Mouse (Mus musculus): ENCODE results near the gene Opn1sw. TPM values are rescaled to one million over a fixed set of nuclear protein-coding genes. Genes with fewer than 3 reads are reported as not detected.

The Opn1sw gene
- total and polyA plus RNA-seq, 3 experiments, result 0.27 TPM; not detected in 2

DNA sequence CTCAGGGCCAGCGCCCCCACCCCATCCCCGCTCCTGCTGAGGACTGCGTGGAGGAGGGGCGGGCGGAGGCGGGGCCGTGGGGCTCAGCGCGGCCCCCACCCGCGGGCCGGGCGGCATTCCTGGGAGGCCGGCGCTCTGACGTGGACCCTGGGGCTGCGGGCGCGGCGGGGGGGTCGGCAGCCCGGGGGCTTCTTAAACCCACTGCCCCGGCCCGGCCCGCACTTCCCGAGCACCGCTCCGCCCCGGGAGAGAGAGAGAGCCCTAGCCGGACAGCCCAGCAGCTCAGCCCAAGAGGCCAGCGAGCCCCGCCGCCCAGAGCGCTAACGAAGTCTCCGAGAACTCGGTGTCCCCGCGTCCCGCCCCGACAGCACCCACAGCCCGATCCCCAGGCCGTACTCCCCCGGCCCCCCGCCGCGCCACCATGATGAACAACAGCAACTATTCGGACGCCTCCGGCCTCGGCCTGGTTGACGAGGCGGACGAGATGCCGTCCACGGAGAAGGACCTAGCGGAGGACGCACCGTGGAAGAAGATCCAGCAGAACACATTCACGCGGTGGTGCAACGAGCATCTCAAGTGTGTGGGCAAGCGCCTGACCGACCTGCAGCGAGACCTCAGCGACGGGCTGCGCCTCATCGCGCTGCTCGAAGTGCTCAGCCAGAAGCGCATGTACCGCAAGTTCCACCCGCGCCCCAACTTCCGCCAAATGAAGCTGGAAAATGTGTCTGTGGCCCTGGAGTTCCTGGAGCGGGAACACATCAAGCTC, 45.0 kb upstream of the Opn1sw start, which contains the start of gene Flnc:
Gene Flnc, plus strand, starts transcription at position 219 of the 766 bp plus-strand sequence.
- TF ChIP-seq TAL1 (conservative IDR thresholded peaks at IDR 0.05; ENCODE audit: low read depth, low read length) (no peak), CTCF (IDR thresholded peaks at IDR 0.05; ENCODE audit: low read depth, low read length) (no peak), GATA2 (IDR thresholded peaks at IDR 0.05; ENCODE audit: borderline replicate concordance, low read depth, low read length) (no peak), GATA1 (IDR thresholded peaks at IDR 0.05; ENCODE audit: borderline replicate concordance, low read length) (no peak), POLR2AphosphoS5 (IDR thresholded peaks at IDR 0.05; ENCODE audit: insufficient replicate concordance, low read depth, low read length) (no peak)
- Histone ChIP-seq H3K9me3 (replicated peaks) (peaks cover 5% of the 10 kb centered on the region), H3K4me1 (ENCODE audit: insufficient read depth, low read depth, low read length) (peaks cover 72% of the 10 kb centered on the region), H3K27me3 (ENCODE audit: insufficient read depth, low read length) (peaks cover 58% of the 10 kb centered on the region), H3K4me3 (ENCODE audit: low read depth, low read length) (peak within 1 kb of the TSS; percentile 45; the same call in 1 of the 2 replicates), H3K36me3 (replicated peaks) (no peaks in the 10 kb centered on the region)
- no peak for ATAC-seq (ENCODE audit: extremely low read depth, insufficient number of reproducible peaks, low FRiP score, poor library complexity, severe bottlenecking)
- DNase-seq (ENCODE audit: low spot score), result no peak

DNA sequence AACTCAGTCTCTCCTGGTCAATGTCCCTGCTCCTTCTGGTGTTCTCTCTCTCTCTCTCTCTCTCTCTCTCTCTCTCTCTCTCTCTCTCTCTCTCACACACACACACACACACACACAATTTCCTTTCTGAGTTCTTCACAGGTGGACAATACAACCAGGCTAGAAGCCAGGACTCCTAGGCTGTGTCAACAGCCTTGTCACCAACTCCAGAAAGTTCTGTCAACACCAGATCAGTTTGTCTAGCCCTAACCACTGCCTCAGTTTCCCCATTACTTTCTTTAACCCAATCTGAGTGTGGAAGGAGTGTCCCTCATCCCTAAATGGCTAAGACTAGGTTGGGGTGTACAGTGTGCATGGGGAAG, 44.4 kb upstream of the Opn1sw start:
- ATAC-seq (ENCODE audit: extremely low read depth, insufficient number of reproducible peaks, low FRiP score, poor library complexity, severe bottlenecking), result no peak
- no peak overlapping the region for H3K4me3 ChIP-seq (ENCODE audit: low read depth, low read length)
- H3K27me3 ChIP-seq (ENCODE audit: insufficient read depth, low read length), result peaks cover 53% of the 10 kb centered on the region

DNA sequence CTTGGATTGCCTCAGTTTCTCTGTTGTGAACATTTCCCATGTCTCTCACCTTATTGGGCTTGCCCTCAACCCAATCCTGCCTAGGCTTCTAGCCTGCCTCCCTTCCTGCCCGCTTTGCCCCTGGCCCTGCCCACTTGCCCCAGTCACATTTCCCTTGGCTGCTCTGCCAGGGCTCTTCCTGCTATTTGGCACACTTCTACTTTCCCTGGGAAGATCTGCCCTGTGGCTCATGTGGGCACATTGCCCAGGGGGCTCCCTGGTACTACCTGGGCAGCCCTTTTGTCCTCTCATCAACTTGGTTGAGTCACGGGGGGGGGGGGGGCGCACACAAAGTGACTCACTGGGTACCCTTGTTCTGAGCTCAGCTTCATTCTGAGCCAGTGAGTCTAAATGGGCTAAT, 43.9 kb upstream of the Opn1sw start:
- Histone ChIP-seq H3K9me3 (replicated peaks) (peaks cover 5% of the 10 kb centered on the region), H3K4me1 (ENCODE audit: insufficient read depth, low read depth, low read length) (peaks cover 65% of the 10 kb centered on the region), H3K4me3 (ENCODE audit: low read depth, low read length) (no peak overlapping the region), H3K27me3 (ENCODE audit: insufficient read depth, low read length) (peaks cover 53% of the 10 kb centered on the region), H3K36me3 (replicated peaks) (no peaks in the 10 kb centered on the region)
- ATAC-seq (ENCODE audit: extremely low read depth, insufficient number of reproducible peaks, low FRiP score, poor library complexity, severe bottlenecking) (no peak), DNase-seq (ENCODE audit: low spot score) (no peak)
- TF ChIP-seq CTCF (IDR thresholded peaks at IDR 0.05; ENCODE audit: low read depth, low read length) (no peak), GATA2 (IDR thresholded peaks at IDR 0.05; ENCODE audit: borderline replicate concordance, low read depth, low read length) (no peak), POLR2AphosphoS5 (IDR thresholded peaks at IDR 0.05; ENCODE audit: insufficient replicate concordance, low read depth, low read length) (no peak)

More for the DNA sequence above, 44.4 kb upstream of the Opn1sw start:
- no peak for DNase-seq (ENCODE audit: low spot score)
- Histone ChIP-seq H3K4me1 (ENCODE audit: insufficient read depth, low read depth, low read length) (peaks cover 68% of the 10 kb centered on the region), H3K36me3 (replicated peaks) (no peaks in the 10 kb centered on the region), H3K9me3 (replicated peaks) (peaks cover 5% of the 10 kb centered on the region)
- TF ChIP-seq GATA1 (IDR thresholded peaks at IDR 0.05; ENCODE audit: borderline replicate concordance, low read length) (no peak), TAL1 (conservative IDR thresholded peaks at IDR 0.05; ENCODE audit: low read depth, low read length) (no peak), GATA2 (IDR thresholded peaks at IDR 0.05; ENCODE audit: borderline replicate concordance, low read depth, low read length) (no peak), POLR2AphosphoS5 (IDR thresholded peaks at IDR 0.05; ENCODE audit: insufficient replicate concordance, low read depth, low read length) (no peak), CTCF (IDR thresholded peaks at IDR 0.05; ENCODE audit: low read depth, low read length) (no peak)

DNA sequence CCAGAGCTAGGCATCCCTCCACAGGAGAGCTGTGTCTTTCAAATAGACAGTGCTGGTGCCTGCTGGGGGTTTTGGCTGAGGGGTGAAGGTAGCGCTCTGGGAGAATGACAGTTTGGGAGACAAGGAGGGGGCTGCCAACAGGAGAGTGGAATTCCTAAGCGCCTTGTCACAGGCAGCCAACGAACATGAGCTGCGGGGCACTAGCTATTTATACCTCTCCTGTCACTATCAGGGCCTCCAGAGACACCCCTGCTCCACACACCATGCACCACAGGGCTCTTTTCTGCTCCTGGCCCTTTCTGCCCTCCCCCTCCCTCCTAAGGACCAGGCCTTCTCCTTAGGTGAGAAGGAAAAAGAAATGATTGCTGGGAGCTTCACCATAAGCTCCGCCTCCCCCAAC, 43.2 kb upstream of the Opn1sw start:
- DNase-seq (ENCODE audit: low spot score) (no peak), ATAC-seq (ENCODE audit: extremely low read depth, insufficient number of reproducible peaks, low FRiP score, poor library complexity, severe bottlenecking) (no peak)
- H3K4me1 ChIP-seq (ENCODE audit: insufficient read depth, low read depth, low read length), result peaks cover 58% of the 10 kb centered on the region
- peaks cover 5% of the 10 kb centered on the region for H3K9me3 ChIP-seq (replicated peaks)
- no peak overlapping the region for H3K4me3 ChIP-seq (ENCODE audit: low read depth, low read length)
- no peaks in the 10 kb centered on the region for H3K36me3 ChIP-seq (replicated peaks)
- peaks cover 48% of the 10 kb centered on the region for H3K27me3 ChIP-seq (ENCODE audit: insufficient read depth, low read length)
- TF ChIP-seq CTCF (IDR thresholded peaks at IDR 0.05; ENCODE audit: low read depth, low read length) (no peak), POLR2AphosphoS5 (IDR thresholded peaks at IDR 0.05; ENCODE audit: insufficient replicate concordance, low read depth, low read length) (no peak)

DNA sequence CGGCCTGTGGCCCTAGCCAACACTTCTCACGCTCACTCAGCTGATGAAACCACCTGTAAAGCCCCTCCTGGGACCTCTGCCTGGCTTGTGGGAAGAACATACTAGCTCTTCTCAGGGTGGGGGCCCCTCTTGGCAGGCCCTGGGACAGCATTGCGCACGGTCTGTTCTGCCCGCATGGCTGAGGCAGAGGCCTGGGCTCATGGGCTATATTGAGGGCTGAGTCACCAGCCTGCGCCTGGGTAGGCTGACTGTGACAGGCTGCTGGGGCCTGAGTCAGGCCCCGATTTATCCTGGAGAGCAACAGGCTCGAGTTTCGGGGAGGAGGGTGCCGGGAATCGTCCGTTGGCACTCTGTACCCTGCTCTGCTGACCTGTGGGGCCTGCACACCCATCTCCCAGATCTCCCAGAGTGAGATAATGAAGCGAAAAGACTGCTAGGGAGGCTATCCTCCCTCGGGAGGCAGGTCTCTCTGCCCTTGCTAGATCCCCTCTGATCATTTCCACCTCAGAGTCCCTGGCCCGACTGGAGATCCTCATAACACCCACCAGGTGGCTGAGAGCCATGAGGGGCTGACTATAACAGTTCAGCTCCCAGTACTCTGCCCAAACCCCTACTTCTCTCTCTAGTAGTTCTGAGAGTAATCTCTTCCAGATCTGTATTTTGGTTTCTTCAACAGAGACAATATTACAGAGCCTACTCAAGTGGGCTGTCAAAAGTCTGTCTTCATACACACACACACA, 42.6 kb upstream of the Opn1sw start:
- Histone ChIP-seq H3K4me3 (ENCODE audit: low read depth, low read length) (no peak overlapping the region), H3K9me3 (replicated peaks) (peaks cover 5% of the 10 kb centered on the region), H3K4me1 (ENCODE audit: insufficient read depth, low read depth, low read length) (peaks cover 52% of the 10 kb centered on the region), H3K36me3 (replicated peaks) (no peaks in the 10 kb centered on the region), H3K27me3 (ENCODE audit: insufficient read depth, low read length) (peaks cover 49% of the 10 kb centered on the region)
- DNase-seq (ENCODE audit: low spot score) (no peak), ATAC-seq (ENCODE audit: extremely low read depth, insufficient number of reproducible peaks, low FRiP score, poor library complexity, severe bottlenecking) (no peak)
- TF ChIP-seq CTCF (IDR thresholded peaks at IDR 0.05; ENCODE audit: low read depth, low read length) (no peak), POLR2AphosphoS5 (IDR thresholded peaks at IDR 0.05; ENCODE audit: insufficient replicate concordance, low read depth, low read length) (no peak), TAL1 (conservative IDR thresholded peaks at IDR 0.05; ENCODE audit: low read depth, low read length) (no peak), GATA1 (IDR thresholded peaks at IDR 0.05; ENCODE audit: borderline replicate concordance, low read length) (no peak)

DNA sequence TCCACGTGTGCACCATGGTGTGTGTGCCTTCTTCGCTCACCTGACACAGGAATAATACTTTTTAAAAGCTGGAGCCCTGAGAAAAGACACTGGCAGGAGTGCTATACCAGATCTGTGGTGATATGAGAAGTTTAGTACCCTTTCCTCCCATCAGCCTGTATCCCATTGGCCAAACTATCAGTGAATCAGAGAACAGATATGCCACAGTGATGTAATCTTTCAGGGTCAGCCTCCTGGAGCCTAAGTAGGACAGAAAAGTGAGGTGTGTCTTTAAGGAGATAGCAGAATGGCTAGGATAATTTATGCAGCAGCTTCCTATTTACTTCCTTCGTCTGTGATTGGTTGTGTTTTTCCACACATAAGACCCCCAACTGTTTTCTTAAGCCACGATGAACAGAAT, 39.9 kb upstream of the Opn1sw start:
- no peak for ATAC-seq (ENCODE audit: extremely low read depth, insufficient number of reproducible peaks, low FRiP score, poor library complexity, severe bottlenecking)
- TF ChIP-seq TAL1 (conservative IDR thresholded peaks at IDR 0.05; ENCODE audit: low read depth, low read length), result no peak
- TF ChIP-seq GATA1 (IDR thresholded peaks at IDR 0.05; ENCODE audit: borderline replicate concordance, low read length), result no peak
- TF ChIP-seq GATA2 (IDR thresholded peaks at IDR 0.05; ENCODE audit: borderline replicate concordance, low read depth, low read length), result no peak
- TF ChIP-seq CTCF (IDR thresholded peaks at IDR 0.05; ENCODE audit: low read depth, low read length), result no peak
- no peak for TF ChIP-seq POLR2AphosphoS5 (IDR thresholded peaks at IDR 0.05; ENCODE audit: insufficient replicate concordance, low read depth, low read length)

More for the DNA sequence above, 39.9 kb upstream of the Opn1sw start:
- H3K4me1 ChIP-seq (ENCODE audit: insufficient read depth, low read depth, low read length), result peaks cover 25% of the 10 kb centered on the region
- H3K27me3 ChIP-seq (ENCODE audit: insufficient read depth, low read length), result peaks cover 38% of the 10 kb centered on the region
- no peaks in the 10 kb centered on the region for H3K36me3 ChIP-seq (replicated peaks)
- H3K9me3 ChIP-seq (replicated peaks), result no peaks in the 10 kb centered on the region
- no peak for DNase-seq (ENCODE audit: low spot score)
- no peak overlapping the region for H3K4me3 ChIP-seq (ENCODE audit: low read depth, low read length)
